Mouse (Mus musculus) megakaryocyte-erythroid progenitor cell, adult 5-6 weeks (primary cell): ENCODE results near the gene Gal3st1. TPM values are rescaled to one million over a fixed set of nuclear protein-coding genes. Genes with fewer than 3 reads are reported as not detected.
A peak's percentile ranks its signal among the peaks of the same experiment; 100 is the strongest.
"Not testable (repeated sequence)": the region's sequence is repeated elsewhere in the genome, so short reads cannot be mapped to it uniquely, and the experiment has no call there.

Experiments
- ATAC-seq: replicated peaks from 2 replicates; pipeline ENCODE4 v1.8.0; 2016; ENCODE audit warnings: mild to moderate bottlenecking, inconsistent platforms; ENCODE audit not compliant: severe bottlenecking, poor library complexity, low FRiP score, low TSS enrichment
- total RNA-seq, 2 experiments: library from RNA; stranded (forward) in 1 of 2; stranded (reverse) in 1 of 2; fragments of 200-1000, 215-1000 nt in 1 of 2; fragments of >200 nt in 1 of 2; fragmentation: Nextera tagmentation in 1 of 2; gene quantifications; 2 replicates each; pipeline ENCODE4 v1.2.3; 2014 to 2017

The Gal3st1 gene
- total RNA-seq, 2 experiments from 2014 or later = not detected

DNA sequence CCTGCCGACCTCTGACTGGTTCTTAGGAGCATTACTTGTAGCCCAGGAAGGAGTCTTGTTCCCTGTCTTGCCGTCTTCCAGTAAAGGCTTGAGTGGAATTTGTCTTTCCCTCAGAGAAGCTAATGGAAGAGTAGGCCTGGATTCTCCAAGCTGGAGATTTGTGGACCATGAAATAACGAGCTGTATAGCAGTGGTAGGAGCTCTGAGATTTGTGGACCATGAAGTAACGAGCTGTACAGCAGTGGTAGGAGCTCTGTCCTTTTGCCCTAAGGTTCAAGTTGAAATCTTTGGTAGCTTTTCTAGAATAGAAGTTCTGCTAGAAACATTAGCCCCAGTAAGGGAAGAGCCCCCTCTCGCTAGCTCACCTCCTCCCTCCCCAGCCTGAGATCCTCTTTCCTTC lies 5.0 kb upstream of the Gal3st1 start:
- no peak for ATAC-seq

DNA sequence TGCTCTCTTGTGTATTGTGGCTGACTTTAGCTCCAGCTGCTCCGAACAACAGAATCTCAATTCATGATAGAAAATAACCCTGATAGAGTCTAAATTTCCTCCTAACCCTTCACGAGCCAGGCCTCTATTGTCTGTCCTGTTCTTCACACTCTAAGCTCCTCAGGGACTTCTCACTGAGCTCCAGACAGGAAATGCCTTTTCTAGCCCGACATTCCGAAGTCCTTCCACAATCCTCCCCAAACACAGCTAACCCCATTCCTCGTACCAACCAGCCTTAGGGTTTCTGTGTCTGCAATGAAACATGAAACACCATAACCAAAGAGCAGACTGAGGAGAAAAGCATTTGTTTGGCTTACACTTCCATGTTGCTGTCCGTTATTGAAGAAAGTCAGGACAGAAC lies 1.9 kb upstream of the Gal3st1 start:
- ATAC-seq = no peak

DNA sequence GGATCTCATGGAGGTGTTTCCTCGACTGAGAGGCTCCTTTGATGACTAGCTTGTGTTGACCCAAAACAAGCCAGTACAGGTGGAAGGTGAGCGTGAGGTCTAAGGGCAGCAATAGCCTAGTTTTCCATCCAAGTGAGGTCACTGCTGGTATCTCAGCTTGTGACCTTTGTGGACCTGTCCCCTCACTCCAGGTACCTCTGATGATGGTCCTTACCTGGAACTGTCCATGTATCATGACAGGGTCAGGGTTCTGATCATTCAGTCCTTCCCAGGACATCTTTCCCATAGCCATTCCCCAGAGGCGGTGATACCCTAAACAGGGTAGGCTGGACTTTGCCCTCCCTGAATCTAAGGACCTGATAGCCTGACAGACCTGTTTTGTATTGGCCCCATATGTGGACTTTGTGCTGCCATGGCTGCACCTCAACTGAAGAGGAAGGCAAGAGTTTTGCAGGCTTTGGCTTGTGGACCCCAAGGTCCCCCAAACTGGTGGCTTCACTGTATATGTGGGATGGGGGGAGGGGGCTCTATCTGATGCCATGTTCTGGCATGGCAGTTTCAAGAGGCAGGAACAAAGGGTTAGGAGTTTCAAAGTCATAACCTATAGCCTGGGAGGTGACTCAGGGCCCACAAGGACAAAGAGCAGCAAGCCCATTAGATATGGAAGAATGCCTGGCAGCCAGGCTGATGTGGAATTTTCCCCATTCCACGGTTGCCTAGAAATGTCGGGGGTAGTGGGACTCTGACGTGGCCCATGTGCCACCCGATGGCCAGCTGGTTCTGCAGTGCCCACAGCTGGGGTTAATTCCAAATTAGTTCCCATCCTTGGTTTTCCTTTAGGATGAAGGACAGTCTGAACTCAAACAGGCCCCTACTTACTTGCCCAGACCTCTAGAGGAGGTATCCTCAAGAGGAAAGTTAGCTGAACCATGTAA lies 894 bp upstream of the Gal3st1 start:
- no peak for ATAC-seq

DNA sequence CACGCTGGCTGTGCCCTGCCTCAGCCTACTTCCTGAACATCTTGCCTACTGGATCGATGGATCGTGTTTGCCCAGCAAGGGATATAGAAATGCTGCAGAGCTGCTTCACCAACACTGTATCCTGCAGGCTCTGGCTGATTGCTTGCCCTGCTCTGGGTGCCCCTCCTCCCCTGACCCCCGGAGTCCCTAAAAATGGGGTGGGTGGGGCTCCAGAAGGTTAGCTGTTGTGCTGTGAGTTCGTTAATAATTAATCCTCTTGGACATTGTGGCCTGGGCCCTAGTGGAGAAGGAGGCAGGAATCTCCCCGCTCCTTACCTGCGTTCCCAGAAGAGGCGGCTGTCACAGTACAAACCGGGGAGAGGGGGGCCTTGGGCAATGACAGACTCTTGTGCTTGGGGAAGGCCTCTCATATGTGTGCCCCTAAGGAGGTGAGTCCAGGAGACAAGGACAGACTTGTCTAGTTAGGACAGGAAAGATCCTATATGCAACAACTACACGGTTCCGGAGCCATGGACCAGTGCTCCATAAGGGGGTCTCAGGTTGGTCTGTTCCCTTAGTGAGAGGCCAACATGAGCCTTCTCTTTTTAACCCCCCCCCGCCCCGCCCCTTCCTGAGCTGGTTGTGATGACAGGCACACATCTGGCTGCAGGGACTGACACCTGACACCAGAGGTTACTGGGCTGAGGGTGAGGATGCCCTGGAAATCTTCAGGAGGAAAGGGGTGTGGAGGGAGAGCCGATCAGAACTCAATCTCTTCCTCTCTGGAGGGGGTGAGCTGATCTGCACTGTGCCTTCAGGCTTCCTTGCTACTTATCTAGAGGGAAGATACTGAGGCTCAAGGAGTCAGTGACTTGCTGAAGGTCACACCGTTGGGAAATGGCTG lies 668 bp downstream of the Gal3st1 start:
- no peak for ATAC-seq

DNA sequence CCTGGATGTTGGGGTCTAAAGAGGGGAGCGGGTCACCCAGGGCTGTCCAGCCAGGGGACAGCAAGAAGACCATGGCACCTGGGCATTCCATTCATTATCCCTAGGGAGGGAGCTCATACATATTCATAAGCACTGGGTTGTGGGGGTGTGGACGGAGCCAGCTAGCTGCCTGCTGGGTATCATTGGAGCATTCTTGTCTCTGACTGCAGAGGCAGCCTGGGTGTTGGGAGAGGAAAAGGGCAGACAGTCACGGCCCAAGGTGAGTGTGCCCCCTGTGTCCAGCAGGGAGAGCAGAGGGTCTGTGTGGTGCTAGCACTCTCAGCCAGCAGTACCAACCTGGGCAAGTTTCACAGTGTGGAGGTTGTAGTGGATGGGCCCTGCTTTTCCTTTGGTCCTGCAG lies 6.3 kb downstream of the Gal3st1 start:
- no peak for ATAC-seq

DNA sequence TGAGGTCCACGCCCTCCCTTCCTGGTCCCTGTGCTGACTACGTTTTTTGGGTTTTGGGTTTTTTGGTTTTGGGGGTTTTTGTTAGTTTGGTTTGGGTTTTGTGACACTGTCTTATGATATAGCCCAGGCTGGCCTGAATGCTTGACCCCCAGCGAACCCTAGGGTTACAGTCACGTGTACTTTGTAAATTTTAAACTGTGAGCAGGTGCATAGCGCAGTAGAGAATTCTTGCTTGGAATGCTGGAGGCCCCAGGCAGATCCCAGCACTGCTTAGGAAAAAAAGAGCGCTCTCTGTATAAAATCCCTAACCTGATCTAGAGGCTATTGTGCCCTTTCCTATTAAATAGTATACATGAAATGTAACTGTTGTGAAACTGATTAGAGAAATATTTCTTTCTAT lies 9.7 kb downstream of the Gal3st1 start:
- no peak for ATAC-seq

DNA sequence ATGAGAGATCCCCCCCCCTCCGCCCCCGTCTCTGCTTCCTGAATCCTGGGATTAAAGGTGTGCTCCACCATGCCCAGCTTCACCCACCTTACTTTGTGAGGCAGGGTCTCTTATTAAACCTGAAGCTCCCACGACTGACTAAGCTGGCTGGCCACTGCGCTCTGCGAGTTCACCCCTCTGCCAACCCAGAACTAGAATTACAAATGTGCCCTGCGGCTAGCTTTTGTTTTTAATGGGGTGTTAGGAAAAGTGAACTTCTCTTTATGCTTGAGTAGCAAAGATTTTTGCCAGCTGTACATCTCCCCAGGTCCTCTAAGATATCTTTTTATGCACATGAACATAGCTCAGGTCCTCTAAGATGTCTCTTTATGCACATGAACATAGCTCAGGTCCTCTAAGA lies 10.5 kb downstream of the Gal3st1 start:
- no peak for ATAC-seq

DNA sequence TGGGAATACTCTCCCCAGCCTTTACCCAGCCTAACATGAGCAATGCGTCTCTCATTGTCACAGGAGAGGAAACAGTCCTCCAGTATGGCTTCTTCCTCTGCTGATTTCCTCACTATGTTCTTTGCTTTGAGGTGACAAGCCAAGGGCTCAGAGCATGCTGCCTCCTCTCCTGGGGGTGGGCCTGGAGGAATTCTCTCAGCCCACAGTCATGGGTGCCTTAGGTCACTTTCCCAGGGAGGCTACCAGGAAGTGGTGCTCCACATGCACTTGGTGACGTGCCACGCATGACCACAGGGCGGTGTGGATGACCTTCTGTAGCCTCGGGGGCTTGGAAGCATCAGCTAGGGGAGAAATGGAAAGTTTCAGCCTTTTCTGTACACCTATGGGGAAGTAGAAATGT lies 12.1 kb downstream of the Gal3st1 start:
- ATAC-seq = no peak

DNA sequence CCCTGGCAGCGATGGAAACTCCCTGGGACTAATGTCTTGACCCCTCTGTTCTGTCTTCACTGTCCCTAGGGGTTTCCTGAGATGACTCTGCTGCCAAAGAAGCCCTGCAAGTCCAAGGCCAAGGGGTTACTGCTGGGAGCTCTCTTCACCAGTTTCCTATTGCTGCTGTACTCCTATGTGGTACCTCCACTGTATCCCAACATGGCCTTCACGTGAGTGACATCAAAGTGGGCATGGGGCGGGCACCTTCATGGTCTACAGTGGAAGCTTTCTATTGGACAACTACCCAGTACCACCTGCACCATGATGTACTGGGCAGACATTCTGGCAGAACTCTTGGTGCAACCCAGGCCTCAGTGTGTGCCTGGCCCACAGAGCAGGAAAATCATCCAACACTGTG lies 13.4 kb downstream of the Gal3st1 start:
- ATAC-seq = no peak

DNA sequence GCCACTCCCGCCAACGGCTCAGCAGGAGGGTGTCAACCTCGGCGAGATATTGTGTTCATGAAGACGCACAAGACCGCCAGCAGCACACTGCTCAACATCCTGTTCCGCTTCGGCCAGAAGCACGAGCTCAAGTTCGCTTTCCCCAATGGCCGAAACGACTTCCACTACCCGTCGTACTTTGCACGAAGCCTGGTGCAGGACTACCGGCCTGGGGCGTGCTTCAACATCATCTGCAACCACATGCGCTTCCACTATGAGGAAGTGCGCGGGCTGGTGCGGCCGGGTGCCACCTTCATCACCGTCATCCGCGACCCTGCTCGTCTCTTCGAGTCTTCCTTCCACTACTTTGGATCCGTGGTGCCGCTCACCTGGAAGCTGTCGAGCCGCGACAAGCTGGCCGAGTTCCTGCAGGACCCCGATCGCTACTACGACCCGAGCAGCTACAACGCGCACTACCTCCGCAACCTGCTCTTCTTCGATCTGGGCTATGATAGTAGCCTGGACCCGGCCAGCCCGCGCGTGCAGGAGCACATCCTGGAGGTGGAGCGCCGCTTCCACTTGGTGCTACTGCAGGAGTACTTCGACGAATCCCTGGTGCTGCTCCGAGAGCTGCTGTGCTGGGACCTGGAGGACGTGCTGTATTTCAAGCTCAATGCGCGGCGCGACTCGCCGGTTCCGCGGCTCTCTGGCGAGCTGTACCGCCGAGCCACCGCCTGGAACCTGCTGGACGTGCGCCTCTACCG lies 14.7 kb downstream of the Gal3st1 start:
- ATAC-seq = 0 out of 2 replicates have a peak, but pooled peaks have one; percentile 15

DNA sequence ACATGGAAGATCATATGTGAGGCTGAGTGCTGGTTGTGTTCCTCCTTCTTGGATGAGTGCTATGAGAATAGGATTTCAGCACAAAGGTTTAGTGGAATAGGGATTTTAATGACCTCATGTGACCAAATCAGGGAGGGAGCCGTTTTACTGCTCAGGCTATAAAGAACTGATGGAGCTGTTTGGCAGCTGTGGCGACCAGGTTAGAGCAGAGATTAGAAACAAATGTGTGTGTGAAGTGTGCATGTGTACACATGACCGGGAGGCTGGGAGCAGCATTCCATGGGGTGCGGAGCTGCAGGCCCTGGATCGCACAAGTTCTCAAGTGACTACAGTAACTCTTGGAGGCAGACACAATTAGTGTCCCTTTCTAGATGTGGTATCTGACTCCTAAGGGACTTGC lies 16.1 kb downstream of the Gal3st1 start:
- ATAC-seq = no peak

DNA sequence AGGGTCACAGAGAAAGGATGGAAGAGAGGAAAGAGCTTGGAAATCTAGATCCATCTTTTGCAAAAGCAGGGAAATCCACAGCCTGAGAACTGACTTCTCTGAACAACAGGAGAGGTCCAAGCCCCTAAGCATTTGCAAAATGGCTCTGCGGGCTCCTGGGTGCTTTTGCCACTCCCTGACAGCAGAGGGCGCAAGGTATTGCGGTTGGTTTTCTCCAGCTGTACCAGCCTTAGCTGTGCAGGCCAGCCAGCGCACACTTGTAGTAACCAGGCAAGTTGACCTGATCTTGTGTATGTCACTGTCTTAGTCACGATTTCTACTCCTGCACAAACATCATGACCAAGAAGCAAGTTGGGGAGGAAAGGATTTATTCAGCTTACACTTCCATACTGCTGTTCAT lies 18.2 kb downstream of the Gal3st1 start:
- ATAC-seq = peak; percentile 88

DNA sequence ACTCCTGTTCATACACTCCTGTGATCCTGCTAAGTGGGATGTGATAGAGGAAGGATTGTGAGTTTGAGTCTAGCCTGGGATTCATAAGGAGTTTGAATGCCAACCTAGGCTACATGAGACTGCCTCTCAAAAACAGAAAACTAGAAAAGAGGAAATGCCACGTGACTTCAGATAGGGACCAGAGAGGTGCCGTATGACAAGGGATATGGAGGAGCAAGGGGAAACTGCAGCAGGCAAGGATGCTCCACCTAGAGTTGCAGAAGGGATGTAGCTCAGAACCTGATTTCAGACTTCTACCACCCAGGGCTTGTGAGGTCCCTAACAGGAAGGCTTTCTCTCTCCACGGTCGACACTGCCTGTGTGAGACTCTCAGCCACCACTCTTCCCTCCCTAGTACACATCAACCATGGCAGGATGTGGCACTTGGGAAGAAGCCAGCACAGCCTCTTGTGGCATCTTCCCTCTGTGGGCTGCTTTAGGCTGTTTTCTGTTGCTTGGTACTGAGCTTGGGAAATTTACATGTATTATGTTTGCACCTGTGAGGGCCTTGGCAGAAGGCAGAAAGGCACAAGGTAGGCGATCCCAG lies 21.9 kb downstream of the Gal3st1 start:
- ATAC-seq = no peak

DNA sequence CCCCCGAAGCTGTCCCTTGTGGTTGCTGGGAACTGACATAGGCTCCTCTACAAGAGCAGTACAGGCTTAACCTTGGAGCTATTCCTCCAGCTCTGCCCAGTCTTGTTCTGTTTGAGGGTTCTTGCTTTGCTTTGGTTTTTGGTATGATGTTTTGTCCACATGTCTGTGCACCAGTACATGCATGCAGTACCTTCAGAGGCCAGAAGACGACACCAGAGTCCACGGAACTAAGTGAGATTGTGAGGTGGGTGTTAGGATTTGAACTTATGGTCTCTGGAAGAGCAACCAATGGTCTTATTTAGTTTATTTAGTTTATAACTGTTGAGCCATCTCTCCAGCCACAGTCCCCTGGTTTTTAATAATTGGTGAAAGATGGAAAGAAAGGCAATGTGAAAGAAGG lies 23.0 kb downstream of the Gal3st1 start:
- ATAC-seq = no peak

DNA sequence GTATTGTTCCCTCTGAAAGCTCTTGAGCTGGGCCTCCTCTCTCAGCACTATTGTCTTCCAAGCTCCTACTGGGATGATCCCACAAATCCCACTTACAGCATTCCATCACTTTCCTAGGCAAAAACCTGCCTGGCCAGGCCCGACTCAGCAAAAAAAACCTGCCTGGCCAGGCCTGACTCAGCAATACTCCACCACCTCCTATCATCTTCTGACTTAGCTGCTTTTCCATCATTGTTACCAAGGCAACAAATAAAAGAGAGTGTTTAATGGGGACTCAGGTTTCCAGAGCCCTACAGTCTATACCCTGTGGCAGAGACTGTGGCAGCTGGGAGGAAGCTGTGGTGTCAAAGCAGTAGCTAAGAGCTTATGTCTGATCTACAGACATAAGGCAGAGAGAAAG lies 29.2 kb downstream of the Gal3st1 start:
- ATAC-seq = no peak

DNA sequence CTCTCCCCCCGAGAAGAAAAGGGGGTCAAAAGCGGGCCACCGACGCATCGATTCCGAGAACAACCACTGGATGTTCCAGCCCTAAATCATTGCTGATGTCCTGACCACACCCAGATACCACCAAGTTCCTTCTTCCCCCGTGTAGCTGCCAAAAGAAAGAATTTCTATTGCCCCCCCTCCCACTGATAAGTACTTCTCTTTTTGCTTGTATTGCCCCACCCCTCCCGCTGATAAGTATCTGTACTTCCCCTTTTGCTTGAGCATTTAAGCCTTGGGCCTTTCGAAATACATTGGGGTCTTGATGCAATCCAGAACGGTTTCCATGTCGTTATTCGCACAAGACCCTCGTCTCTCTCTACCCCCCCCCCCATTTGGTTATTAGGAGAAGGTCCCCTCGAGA lies 32.4 kb downstream of the Gal3st1 start:
- ATAC-seq = not testable (repeated sequence)

DNA sequence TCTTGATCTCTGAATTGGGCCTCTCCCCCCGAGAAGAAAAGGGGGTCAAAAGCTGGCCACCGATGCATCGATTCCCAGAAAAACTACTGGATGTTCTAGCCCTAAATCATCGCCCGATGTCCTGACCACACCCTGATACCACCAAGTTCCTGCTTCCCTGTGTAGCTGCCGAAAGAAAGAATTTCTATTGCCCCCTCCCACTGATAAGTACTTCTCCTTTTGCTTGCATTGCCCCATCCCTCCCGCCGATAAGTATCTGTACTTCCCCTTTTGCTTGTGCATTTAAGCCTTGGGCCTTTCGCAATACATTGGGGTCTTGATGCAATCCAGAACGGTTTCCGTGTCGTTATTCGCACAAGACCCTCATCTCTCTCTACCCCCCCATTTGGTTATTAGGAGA lies 38.7 kb downstream of the Gal3st1 start:
- ATAC-seq = not testable (repeated sequence)

DNA sequence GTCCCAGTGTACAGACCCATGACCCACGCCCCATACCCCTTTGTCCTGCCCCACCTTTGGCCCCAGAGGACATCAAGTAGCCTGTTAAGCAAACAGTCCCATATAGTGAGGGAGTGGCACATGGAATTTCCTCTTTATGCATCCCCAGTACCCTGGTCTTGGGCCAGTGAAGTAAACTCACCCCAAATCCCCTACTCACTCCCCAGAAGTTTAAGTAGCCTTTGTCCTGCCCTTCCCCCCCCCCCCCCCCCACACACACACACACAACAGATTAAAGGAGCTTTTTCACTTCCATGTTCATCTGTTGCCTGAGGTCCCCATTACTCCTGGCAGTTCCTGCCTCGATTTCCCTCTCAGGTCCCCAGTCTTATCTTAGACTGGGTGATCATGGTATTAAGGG lies 39.9 kb downstream of the Gal3st1 start:
- no peak for ATAC-seq

DNA sequence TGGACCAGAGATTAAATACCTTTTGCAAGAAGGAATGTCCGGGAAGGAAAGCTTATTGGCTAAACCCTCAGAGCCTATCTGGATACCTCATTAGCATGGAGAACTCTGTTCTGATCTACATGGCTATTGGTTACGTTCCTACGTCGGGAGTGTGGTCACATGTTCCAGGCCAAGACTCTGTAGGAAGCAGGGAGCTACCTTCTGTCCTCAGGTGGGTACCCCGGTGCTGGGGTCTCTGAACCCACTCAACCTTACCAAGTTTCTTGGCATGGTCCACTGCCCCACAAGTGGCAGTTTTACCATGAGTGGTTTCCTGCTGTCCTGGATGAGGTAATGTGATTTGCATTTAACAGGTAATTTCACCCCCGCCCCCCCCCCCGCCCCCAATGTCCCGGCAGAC lies 43.6 kb downstream of the Gal3st1 start:
- no peak for ATAC-seq
